Mouse (Mus musculus) midbrain, embryonic 13.5 days (tissue): ENCODE measurements around the gene Rnf150. TPM values are rescaled to one million over a fixed set of nuclear protein-coding genes. Genes with fewer than 3 reads are reported as not detected.

Experiments used
- ATAC-seq: fragments of 200-750 bp; cut with Nextera tagmentation; 2 replicates; pipeline ENCODE4 v1.8.0; 2017; ENCODE audit warnings: mild to moderate bottlenecking, moderate TSS enrichment, moderate library complexity
- H3K27ac ChIP-seq: fragments of 300-500 bp; sonication (generic); 2 replicates; pipeline ENCODE4 v1.5.1; 2015; ENCODE audit warnings: inconsistent platforms, mild to moderate bottlenecking, moderate library complexity
- H3K27me3 ChIP-seq: fragments of 300-500 bp; sonication (generic); 2 replicates; pipeline ENCODE4 v1.6.1; 2015; ENCODE audit warnings: mild to moderate bottlenecking, inconsistent platforms
- H3K36me3 ChIP-seq: fragments of 300-500 bp; sonication (generic); 2 replicates; pipeline ENCODE4 v1.6.1; 2015; ENCODE audit warnings: mild to moderate bottlenecking, inconsistent platforms
- H3K4me1 ChIP-seq: fragments of 300-500 bp; sonication (generic); replicated peaks from 2 replicates; pipeline ENCODE4 v1.6.1; 2015; ENCODE audit warnings: inconsistent platforms
- H3K4me2 ChIP-seq: fragments of 300-500 bp; sonication (generic); replicated peaks from 2 replicates; pipeline ENCODE4 v1.6.1; 2015; ENCODE audit warnings: moderate library complexity, mild to moderate bottlenecking, inconsistent platforms
- H3K4me3 ChIP-seq: fragments of 300-500 bp; sonication (generic); replicated peaks from 2 replicates; pipeline ENCODE4 v1.5.1; 2015; ENCODE audit warnings: mild to moderate bottlenecking, inconsistent platforms
- H3K9ac ChIP-seq: fragments of 300-500 bp; sonication (generic); replicated peaks from 2 replicates; pipeline ENCODE4 v1.6.1; 2015; ENCODE audit warnings: mild to moderate bottlenecking, inconsistent platforms
- H3K9me3 ChIP-seq: fragments of 300-500 bp; sonication (generic); 2 replicates; pipeline ENCODE4 v1.6.1; 2016; ENCODE audit warnings: mild to moderate bottlenecking, inconsistent platforms
- WGBS: fragments of 180-500 bp; shearing (Covaris S2); methylation state at CpG from one replicate; pipeline ENCODE4 v1.1.7; 2015; 5-methylcytosine and 5-hydroxymethylcytosine counted together
- polyA plus RNA-seq: library from polyadenylated mRNA; unstranded; fragments of >200 nt; fragmentation: Nextera tagmentation; extraction: Ambion mirVana; gene quantifications from 2 replicates; pipeline ENCODE4 v1.2.1, GENCODE M21; 2015

The Rnf150 gene
- 2.3 and 2.8 TPM in 2 replicates for polyA plus RNA-seq

DNA sequence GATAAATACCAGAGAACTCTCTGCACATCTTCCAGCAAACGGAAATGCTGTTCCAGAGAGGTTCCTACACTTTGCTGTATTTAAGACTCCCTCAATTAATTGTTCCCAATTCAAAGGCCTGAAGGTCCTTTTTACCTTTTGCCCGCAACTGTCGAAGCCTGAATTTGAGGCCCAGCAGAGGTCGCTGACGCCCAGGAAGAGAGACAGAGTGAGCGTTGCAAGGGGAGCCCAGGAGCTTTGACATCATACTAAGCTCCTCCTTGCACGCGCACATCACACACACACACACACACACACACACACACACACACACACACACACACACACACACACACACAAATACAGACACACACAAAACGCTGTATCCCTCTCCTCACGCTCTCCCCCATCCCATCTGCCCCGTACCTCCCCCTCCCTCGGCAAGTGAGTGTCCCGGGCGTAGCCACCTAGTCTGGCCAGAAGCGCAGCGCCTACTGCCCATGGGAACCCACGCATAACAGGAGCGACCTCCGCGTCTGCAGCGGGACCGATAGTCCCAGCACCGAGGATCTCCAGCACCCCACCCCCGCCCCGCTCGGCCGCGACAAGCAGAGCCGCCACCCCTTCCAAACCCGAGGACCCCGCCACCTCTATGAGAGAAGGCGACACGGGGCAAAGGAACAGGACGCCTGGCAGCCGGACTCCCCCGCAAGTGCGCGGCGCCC is at the start of gene Rnf150:
TSS of gene Rnf150 (plus strand) at position 316 of the 704 bp plus-strand sequence.
- H3K4me2 ChIP-seq: peak within 1 kb of the TSS; percentile 72
- no peaks in the 10 kb centered on the region for H3K36me3 ChIP-seq
- no peaks in the 10 kb centered on the region for H3K27me3 ChIP-seq
- peak within 1 kb of the TSS; percentile 91 for H3K27ac ChIP-seq
- H3K4me1 ChIP-seq: peaks cover 26% of the 10 kb centered on the region
- H3K9me3 ChIP-seq: no peaks in the 10 kb centered on the region
- H3K4me3 ChIP-seq: peak within 1 kb of the TSS; percentile 76
- H3K9ac ChIP-seq: peak within 1 kb of the TSS; percentile 89
- ATAC-seq: peak; percentile 89
- under 1% methylated on average over 39 of the region's 39 CpGs for WGBS

DNA sequence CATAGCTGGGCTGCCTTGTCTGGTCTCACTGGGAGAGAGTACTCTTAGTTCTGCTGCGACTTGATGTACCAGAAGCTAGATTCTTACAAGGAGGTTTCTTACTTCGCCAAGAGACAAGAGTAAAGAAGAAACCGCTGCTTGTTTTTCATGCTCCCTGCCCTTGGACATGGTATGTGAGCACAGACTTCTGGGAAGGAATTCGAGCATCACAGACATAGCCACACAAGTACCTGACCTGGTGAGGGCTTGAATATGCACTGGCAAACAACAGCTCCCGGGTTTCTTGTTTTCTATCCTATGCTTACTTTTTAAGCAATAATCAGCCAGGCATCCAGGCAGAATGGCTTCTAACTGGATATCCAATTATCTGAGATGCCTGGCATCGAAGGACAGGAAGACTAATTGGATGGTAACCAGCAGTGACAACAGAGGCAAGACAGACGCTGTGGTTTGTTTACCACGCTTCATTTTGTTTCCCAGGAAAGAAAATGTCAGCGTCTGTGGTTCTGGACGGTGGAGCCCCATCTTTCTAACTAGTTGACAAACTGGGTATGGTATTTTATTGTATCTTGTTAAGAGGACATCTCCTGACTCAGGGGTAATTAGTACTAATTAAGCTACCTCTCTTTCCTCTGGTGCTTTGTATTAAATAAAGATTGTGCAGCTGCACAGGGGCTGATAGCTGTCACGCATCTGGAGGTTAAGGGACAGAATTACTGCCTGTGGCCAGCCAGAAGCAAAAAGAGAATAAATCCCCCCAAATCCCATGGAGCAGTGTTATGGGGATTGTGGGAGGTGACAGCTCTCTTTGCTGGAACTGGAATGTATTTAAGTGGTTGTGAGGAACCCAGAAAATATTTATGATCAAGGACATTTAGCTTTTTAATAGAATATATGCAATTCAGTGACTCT is 36.8 kb upstream of the Rnf150 start:
- H3K4me3 ChIP-seq: no peak overlapping the region
- no peaks in the 10 kb centered on the region for H3K27me3 ChIP-seq
- H3K36me3 ChIP-seq: no peaks in the 10 kb centered on the region
- H3K9me3 ChIP-seq: no peaks in the 10 kb centered on the region
- peaks cover 3% of the 10 kb centered on the region; the same call in 1 of the 2 replicates for H3K4me1 ChIP-seq
- peak overlapping the region; percentile 4; the same call in 1 of the 2 replicates for H3K27ac ChIP-seq
- peak; percentile 69; the same call in 1 of the 2 replicates for ATAC-seq
- no peak overlapping the region for H3K4me2 ChIP-seq
- WGBS: 62% methylated on average over 11 of the region's 11 CpGs
- H3K9ac ChIP-seq: no peak overlapping the region

DNA sequence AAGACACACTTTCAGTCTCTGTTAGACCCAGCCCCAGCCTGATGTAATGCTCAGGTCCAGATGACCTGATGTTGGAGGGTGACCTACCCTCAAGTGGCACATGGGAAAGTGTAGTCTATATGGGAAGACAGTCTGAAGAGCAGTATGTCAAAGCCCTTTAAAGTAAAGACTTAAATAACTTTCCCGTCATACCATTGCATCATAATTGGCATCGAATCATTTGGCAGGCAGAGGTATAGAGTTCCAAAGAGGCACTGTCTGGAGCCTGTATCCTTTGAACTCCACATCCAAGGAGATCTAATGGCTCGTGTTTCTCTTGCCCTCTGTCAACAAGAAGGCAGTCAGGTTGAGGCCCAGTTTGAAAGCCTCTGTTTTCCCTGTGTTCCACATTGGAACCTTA is 22.7 kb upstream of the Rnf150 start:
- no peaks in the 10 kb centered on the region for H3K4me1 ChIP-seq
- ATAC-seq: no peak
- WGBS: 81% methylated on average over 3 of the region's 3 CpGs
- H3K27ac ChIP-seq: no peak overlapping the region
- no peaks in the 10 kb centered on the region for H3K36me3 ChIP-seq
- no peaks in the 10 kb centered on the region for H3K27me3 ChIP-seq
- no peak overlapping the region for H3K9ac ChIP-seq
- H3K4me3 ChIP-seq: no peak overlapping the region
- no peak overlapping the region for H3K4me2 ChIP-seq
- H3K9me3 ChIP-seq: no peaks in the 10 kb centered on the region

DNA sequence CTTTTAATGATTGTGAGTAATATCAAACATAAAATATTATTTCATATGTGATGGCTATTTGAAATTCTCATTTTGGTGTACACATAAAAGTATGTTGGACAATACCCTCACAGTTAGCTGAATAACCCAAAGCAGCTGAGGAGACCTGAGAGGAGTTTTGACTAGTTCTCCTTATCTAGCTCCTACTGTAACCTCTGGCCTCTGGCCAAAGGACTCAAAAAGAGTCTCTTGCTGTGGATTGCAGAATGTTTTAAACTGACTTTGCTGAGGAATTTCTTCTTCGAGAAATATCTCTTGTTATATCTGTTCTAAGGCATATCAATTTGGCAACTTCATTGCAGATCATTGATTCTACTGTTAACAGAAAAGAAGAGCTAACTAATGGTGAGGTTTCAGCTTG is 22.2 kb upstream of the Rnf150 start:
- no peak for ATAC-seq
- WGBS: 56% methylated on average over 1 of the region's 1 CpGs
- Histone ChIP-seq H3K9ac (no peak overlapping the region), H3K27ac (no peak overlapping the region), H3K27me3 (no peaks in the 10 kb centered on the region), H3K4me2 (no peak overlapping the region), H3K4me3 (no peak overlapping the region), H3K4me1 (no peaks in the 10 kb centered on the region), H3K36me3 (no peaks in the 10 kb centered on the region), H3K9me3 (no peaks in the 10 kb centered on the region)

DNA sequence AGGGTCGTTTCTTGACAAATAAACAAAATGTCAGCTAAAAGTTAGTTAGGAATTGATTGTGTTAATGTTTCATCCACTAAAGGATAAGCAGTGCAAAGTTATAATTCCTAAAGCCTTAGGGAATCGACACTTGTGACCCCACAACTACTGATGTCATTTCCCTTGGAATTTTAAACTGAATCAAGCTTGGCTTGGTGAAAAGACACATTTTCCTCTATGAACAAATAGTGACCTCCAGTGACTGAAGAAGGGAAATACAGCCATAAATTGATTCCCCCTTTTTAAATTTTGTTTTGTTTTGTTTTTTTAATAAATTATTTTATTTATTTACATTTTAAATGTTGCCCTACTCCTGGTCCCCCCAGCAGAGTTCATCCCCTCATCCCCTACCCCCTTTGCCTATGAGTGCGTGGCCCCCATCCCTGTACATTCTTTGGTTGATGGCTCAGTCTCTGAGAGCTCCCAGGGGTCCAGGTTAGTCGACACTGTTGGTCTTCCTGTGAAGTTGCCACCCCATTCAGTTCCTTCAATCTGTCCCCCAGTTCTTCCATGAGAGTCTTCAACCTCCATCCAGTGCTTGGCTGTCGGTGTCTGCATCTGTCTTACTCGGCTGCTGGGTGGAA is 21.5 kb upstream of the Rnf150 start:
- Histone ChIP-seq H3K27me3 (no peaks in the 10 kb centered on the region), H3K27ac (no peak overlapping the region), H3K9ac (no peak overlapping the region), H3K9me3 (no peaks in the 10 kb centered on the region), H3K4me2 (no peak overlapping the region), H3K36me3 (no peaks in the 10 kb centered on the region), H3K4me1 (0 out of 2 replicates have a peak, but pooled peaks cover under 1% of the 10 kb centered on the region), H3K4me3 (no peak overlapping the region)
- WGBS: 69% methylated on average over 6 of the region's 6 CpGs
- peak; percentile 64; the same call in 1 of the 2 replicates for ATAC-seq

DNA sequence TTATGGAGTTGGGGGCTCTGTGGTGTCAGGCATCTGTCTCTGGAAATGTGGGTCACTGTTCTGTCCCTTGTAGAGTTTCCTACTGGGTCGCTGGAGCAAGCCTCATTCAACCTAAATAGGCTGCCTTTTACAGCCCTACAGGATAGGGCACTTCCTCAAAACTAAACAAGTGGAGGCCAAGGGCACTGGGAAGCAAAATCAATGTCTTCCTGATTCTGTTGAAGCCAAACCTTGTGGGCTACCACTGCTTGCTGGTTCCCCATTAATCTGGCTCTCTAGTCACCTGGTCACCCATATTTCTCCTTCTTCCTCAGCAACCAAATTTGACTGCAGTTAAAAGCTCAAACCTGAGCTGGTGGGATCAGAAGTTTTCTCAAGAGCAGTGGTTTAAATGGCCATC is 19.5 kb upstream of the Rnf150 start:
- WGBS: 47% methylated on average over 1 of the region's 1 CpGs

DNA sequence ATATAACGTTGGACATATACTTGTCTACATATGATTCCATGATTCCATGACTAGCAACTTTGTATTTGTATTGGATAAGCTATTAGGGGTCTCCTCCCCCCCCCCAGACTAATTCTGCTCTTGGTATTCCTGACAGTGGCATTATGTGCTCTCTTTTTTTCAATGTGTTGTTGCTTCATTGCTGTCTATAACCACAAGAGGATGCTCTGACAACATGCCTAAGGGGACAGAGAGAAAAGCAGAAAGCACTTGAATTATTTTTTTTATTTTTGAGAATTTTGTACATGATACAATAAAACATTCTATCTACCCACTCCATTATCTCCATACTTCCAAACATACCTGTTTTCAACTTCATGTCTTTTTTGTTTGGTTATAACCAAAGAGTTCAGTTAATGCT is 18.7 kb upstream of the Rnf150 start:
- ATAC-seq: no peak
- 44% methylated on average over 1 of the region's 1 CpGs for WGBS
- 0 out of 2 replicates have a peak, but pooled peaks cover 2% of the 10 kb centered on the region for H3K4me1 ChIP-seq

More for the DNA sequence above, 19.5 kb upstream of the Rnf150 start:
- ATAC-seq: no peak
- H3K27me3 ChIP-seq: no peaks in the 10 kb centered on the region
- H3K4me2 ChIP-seq: no peak overlapping the region
- no peaks in the 10 kb centered on the region for H3K36me3 ChIP-seq
- no peaks in the 10 kb centered on the region for H3K9me3 ChIP-seq
- no peak overlapping the region for H3K4me3 ChIP-seq
- 0 out of 2 replicates have a peak, but pooled peaks cover 2% of the 10 kb centered on the region for H3K4me1 ChIP-seq
- H3K27ac ChIP-seq: no peak overlapping the region
- H3K9ac ChIP-seq: no peak overlapping the region

DNA sequence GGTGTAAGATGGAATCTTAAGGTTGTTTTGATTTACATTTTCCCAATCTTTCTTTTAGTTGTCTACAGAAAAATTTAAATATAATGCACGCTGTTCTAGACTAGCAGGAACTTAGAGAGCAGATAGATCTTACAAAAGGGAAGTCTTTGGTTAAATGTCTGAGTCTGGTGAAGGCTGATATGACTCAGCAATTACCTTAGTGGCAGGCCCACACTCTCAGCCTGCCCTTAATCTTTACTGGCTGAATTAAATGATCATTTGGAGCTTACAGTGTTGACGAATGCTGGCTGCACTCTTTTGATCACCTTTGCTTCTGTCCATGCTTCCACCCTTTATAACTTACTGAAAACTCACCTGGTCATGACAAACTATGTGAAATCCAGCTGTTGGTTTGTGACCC is 17.1 kb upstream of the Rnf150 start:
- Histone ChIP-seq H3K4me3 (no peak overlapping the region), H3K4me1 (0 out of 2 replicates have a peak, but pooled peaks cover 2% of the 10 kb centered on the region), H3K9me3 (no peaks in the 10 kb centered on the region), H3K4me2 (no peak overlapping the region), H3K9ac (no peak overlapping the region), H3K27ac (no peak overlapping the region), H3K36me3 (no peaks in the 10 kb centered on the region), H3K27me3 (no peaks in the 10 kb centered on the region)
- WGBS: 80% methylated on average over 2 of the region's 2 CpGs
- ATAC-seq: no peak

More for the DNA sequence above, 18.7 kb upstream of the Rnf150 start:
- no peak overlapping the region for H3K9ac ChIP-seq
- H3K27me3 ChIP-seq: no peaks in the 10 kb centered on the region
- H3K4me3 ChIP-seq: no peak overlapping the region
- H3K27ac ChIP-seq: no peak overlapping the region
- H3K9me3 ChIP-seq: no peaks in the 10 kb centered on the region
- H3K4me2 ChIP-seq: no peak overlapping the region
- no peaks in the 10 kb centered on the region for H3K36me3 ChIP-seq

DNA sequence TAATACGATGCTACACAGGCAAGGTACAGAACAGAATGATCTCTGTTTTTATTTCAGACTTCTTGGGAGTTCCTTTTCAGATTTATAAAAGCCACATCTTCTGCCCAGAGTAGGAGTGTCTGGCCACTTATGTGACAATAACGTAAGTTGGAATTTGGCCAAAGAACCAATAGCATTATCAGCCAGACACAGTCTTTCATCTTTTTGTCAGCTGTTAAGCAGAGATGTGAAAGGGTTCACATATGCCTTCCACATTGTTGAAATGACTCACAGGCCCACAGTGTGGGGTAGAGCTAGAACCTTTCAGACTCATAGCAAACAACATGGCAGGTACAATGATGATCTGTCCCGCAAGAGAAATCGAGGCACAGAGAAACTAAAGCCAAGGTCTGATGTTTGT is 16.4 kb upstream of the Rnf150 start:
- 85% methylated on average over 4 of the region's 4 CpGs for WGBS
- H3K4me2 ChIP-seq: no peak overlapping the region

DNA sequence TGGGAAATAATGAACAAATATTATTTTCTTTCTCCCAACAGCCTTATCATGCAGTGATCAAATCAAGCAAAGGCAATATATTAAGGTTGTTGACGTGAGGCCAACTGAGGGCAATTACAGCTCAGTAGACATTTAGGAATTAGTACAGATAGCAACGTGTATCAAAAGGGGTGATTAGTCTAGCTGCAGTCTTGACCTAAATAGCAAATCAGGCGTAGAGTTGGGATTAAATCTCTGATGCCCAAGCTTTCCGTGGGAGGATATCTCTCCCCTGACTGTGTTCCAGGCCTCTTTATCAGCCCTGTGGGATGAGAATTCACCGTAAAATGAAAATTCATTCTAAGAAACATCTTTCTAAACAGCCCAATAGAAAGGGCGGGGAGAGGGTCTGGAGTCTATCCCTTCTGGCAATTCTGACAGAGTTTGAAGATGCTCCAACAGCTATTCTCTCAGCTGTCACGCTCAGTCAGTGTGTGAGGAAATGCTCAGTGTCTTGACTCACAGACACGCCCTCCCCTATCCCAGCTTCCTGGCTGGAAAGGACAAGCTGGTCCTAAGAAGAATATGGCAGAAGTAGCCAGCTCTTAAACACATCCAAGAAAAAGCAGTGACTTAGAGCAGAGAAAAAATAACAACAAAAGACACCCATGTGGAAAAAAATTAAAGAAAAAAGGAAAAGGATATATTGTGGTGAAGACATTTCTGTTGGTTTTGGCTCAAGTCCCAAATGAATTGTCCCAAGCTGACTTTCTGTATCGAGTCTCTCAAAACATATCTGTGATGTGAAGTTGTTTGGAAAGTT is 4.4 kb upstream of the Rnf150 start:
- no peak overlapping the region for H3K4me2 ChIP-seq
- no peaks in the 10 kb centered on the region for H3K36me3 ChIP-seq
- no peak overlapping the region for H3K27ac ChIP-seq
- no peak overlapping the region for H3K9ac ChIP-seq
- H3K4me1 ChIP-seq: no peaks in the 10 kb centered on the region
- H3K9me3 ChIP-seq: no peaks in the 10 kb centered on the region
- H3K4me3 ChIP-seq: no peak overlapping the region
- 69% methylated on average over 9 of the region's 9 CpGs for WGBS
- no peaks in the 10 kb centered on the region for H3K27me3 ChIP-seq
- ATAC-seq: no peak

More for the DNA sequence above, 16.4 kb upstream of the Rnf150 start:
- Histone ChIP-seq H3K36me3 (no peaks in the 10 kb centered on the region), H3K4me3 (no peak overlapping the region), H3K27me3 (no peaks in the 10 kb centered on the region), H3K9ac (no peak overlapping the region), H3K4me1 (0 out of 2 replicates have a peak, but pooled peaks cover 2% of the 10 kb centered on the region), H3K9me3 (no peaks in the 10 kb centered on the region), H3K27ac (no peak overlapping the region)
- ATAC-seq: no peak

DNA sequence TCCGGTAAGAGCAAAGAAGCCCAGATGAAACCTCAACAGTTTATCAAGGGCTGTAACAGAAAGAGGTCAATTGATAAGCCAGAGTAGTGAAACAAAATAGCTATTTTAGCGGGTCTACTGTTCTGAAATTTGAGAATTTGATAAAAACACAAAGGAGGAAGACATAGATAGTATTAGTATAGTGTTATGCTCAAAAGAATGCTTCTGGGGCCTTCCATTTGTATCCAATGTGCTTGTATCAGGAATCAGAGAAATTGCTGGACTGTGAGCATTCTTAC is 3.9 kb upstream of the Rnf150 start:
- Histone ChIP-seq H3K4me2 (no peak overlapping the region), H3K27me3 (no peaks in the 10 kb centered on the region), H3K27ac (no peak overlapping the region), H3K9ac (no peak overlapping the region), H3K4me1 (no peaks in the 10 kb centered on the region), H3K36me3 (no peaks in the 10 kb centered on the region), H3K9me3 (no peaks in the 10 kb centered on the region), H3K4me3 (no peak overlapping the region)
- ATAC-seq: no peak
- WGBS: 88% methylated on average over 2 of the region's 2 CpGs
